Mouse (Mus musculus): ENCODE measurements around the gene Nipal1. TPM values are rescaled to one million over a fixed set of nuclear protein-coding genes. Genes with fewer than 3 reads are reported as not detected.
A peak's percentile ranks its signal among the peaks of the same experiment; 100 is the strongest.

The Nipal1 gene
- polyA plus RNA-seq, 2 experiments, result 1.7 to 10.0 TPM

DNA sequence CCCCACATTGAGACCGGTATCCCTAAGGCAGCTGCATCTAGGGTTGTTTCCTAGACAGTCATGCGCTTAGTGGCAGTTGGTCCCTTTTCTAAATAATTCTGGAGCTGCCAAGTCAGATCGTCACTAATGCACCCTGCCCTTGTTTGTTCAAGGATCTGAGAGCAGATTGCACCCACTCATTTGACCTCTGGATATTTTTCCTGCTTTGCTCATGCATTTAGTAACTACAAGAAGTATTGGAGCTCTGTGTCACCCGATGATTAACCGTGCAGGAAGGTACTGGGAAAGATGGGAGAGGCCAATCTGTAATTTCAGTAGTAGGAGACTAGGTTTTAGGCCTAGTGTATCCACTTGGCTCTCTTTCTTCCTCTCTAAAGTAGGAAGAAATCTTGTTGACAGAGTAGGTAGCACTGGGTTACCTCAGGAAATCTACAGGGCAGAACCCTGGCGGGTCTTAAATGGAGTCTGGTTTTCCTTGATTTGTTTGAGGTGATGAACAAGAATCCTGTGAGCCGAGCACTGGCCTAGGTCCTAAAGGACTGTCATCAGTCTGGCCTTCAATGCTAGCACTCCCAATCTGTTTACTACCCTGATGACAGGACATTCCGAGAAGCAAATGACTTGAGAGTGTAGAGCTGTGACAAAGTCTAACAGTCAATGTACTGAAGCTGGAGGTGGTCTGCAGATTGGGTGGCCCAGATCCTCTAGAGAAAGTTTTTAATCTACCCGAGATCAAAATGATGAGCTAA is 1.6 kb downstream of the Nipal1 start:
- ATAC-seq (ENCODE audit: insufficient read depth) (peak; percentile 22; the same call in 1 of the 2 replicates), DNase-seq (ENCODE audit: low read depth in 3 of 3, low spot score in 3 of 3) (no peak)
- Histone ChIP-seq H3K27ac (no peak overlapping the region), H3K4me1 (replicated peaks; ENCODE audit: control insufficient read depth in 2 of 2, insufficient read depth in 2 of 2, low read length in 1 of 2) (peaks cover 0 to 5% of the 10 kb centered on the region in 2 experiments; a peak in 1 of 4 replicates), H3K9ac (replicated peaks) (no peak overlapping the region), H3K4me2 (ENCODE audit: low read depth) (peak overlapping the region; percentile 60), H3K9me3 (ENCODE audit: control insufficient read depth, low read length) (no peaks in the 10 kb centered on the region), H3K27me3 (ENCODE audit: control insufficient read depth, insufficient read depth, low read length) (peaks cover 2% of the 10 kb centered on the region; the same call in 1 of the 2 replicates), H3K36me3 (replicated peaks; ENCODE audit: control insufficient read depth, insufficient read depth, low read depth) (no peaks in the 10 kb centered on the region), H3K4me3 (ENCODE audit: insufficient read depth in 1 of 2, low read depth in 2 of 2, low read length in 2 of 2) (no peak overlapping the region)
- 65% methylated on average over 9 of the region's 9 CpGs for WGBS (ENCODE audit: insufficient replicate concordance)
- no peak for TF ChIP-seq CTCF (IDR thresholded peaks at IDR 0.05; ENCODE audit: low read depth)

DNA sequence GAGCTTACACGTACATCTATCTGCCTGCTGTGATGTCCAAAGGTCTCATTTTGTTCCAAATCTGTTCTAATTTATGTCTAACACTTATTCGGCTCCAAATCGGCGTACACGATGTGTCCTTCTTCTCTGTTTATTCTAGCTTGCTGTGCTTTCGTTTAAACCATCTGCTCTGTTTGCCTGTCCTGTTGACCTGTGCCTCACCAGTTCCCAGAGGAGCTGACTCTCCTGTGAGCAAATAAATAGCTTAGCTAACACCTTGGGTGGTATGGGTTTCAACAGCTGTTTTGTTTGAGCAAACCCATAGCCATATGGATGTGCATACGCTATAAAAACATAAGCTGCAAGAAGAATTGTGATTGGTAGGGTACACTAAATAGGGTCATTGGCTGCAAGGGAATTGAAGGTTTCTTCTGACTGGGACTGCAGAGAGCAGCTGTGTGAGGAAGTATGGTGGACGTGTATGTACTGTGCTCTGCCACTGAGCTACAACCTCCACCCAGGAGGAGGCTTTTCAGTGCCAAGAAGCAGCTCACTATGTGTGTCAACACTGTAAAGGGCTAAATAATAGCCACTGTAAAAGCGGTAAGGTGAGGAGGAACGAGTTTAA is 5.6 kb downstream of the Nipal1 start:
- Histone ChIP-seq H3K27ac (no peak overlapping the region), H3K27me3 (ENCODE audit: control insufficient read depth, insufficient read depth, low read length) (peaks cover 2% of the 10 kb centered on the region; the same call in 1 of the 2 replicates), H3K4me3 (ENCODE audit: insufficient read depth in 1 of 2, low read depth in 2 of 2, low read length in 2 of 2) (no peak overlapping the region), H3K9ac (replicated peaks) (no peak overlapping the region), H3K36me3 (replicated peaks; ENCODE audit: control insufficient read depth, insufficient read depth, low read depth) (no peaks in the 10 kb centered on the region), H3K4me1 (replicated peaks; ENCODE audit: control insufficient read depth in 2 of 2, insufficient read depth in 2 of 2, low read length in 1 of 2) (peaks cover 0 to 5% of the 10 kb centered on the region in 2 experiments; a peak in 1 of 4 replicates), H3K9me3 (ENCODE audit: control insufficient read depth, low read length) (no peaks in the 10 kb centered on the region), H3K4me2 (ENCODE audit: low read depth) (no peak overlapping the region)
- WGBS (ENCODE audit: insufficient replicate concordance), result 58% methylated on average over 10 of the region's 10 CpGs
- no peak for TF ChIP-seq EP300 (IDR thresholded peaks at IDR 0.05; ENCODE audit: low read depth)
- TF ChIP-seq CTCF (IDR thresholded peaks at IDR 0.05; ENCODE audit: low read depth), result no peak
- ATAC-seq (ENCODE audit: insufficient read depth) (peak; percentile 58), DNase-seq (ENCODE audit: low read depth in 3 of 3, low spot score in 3 of 3) (no peak)

DNA sequence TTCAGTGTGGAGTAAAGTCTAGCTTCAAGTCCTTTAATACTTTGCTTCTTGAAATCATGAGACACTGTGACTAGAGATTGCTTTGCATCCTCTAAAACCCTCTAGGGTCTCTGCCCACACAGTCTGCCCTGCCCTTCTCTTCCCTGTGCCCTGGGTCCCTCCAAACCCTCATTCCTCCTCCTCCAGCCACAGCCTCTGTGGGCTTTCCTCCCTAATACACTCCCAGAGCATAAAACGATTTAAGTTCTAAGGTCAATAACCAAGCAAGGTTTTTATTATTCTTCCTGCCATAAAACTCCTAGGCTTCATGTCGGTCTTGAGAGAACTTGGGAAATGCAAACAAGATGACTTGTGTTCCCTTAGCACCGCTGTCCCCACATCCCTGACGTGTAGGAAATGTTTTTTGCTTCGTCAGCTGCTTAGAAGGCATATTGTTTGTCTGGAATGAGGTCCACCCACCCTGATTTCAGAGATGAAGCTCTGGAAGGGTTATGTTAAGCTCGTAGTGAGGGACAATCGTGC is 8.7 kb downstream of the Nipal1 start:
- no peak overlapping the region for H3K4me3 ChIP-seq (ENCODE audit: insufficient read depth in 1 of 2, low read depth in 2 of 2, low read length in 2 of 2)
- TF ChIP-seq EP300 (IDR thresholded peaks at IDR 0.05; ENCODE audit: low read depth) (no peak), CTCF (IDR thresholded peaks at IDR 0.05; ENCODE audit: low read depth) (no peak)
- no peak for DNase-seq (ENCODE audit: low read depth in 3 of 3, low spot score in 3 of 3)
- no peak overlapping the region for H3K4me2 ChIP-seq (ENCODE audit: low read depth)
- H3K27me3 ChIP-seq (ENCODE audit: control insufficient read depth, insufficient read depth, low read length), result no peaks in the 10 kb centered on the region
- ATAC-seq (ENCODE audit: insufficient read depth), result no peak
- H3K36me3 ChIP-seq (replicated peaks; ENCODE audit: control insufficient read depth, insufficient read depth, low read depth), result no peaks in the 10 kb centered on the region
- 35% methylated on average over 7 of the region's 7 CpGs for WGBS (ENCODE audit: insufficient replicate concordance)
- no peak overlapping the region for H3K9ac ChIP-seq (replicated peaks)
- peaks cover 0 to 10% of the 10 kb centered on the region in 2 experiments; a peak in 3 of 4 replicates for H3K4me1 ChIP-seq (replicated peaks; ENCODE audit: control insufficient read depth in 2 of 2, insufficient read depth in 2 of 2, low read length in 1 of 2)
- no peak overlapping the region for H3K27ac ChIP-seq
- H3K9me3 ChIP-seq (ENCODE audit: control insufficient read depth, low read length), result no peaks in the 10 kb centered on the region

DNA sequence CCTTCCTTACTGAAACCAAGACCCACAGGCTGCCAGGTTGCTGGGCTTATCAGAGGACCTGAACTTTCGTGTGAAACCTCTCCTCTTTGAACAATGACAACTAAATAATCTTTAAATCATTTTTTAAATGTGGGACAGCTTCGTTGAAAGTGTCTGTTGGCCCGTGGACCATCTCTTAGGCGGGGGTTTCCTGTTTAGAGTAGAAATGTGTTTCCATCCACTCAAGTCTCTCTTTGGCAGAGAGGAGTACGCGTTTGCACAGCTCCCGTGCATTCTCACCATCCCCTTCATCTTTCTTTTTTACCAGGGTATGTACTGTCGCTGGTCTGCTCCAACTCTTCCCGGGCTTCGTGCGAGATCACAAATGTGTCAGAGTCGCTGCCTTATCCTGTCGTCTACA is 10.8 kb downstream of the Nipal1 start:
- Histone ChIP-seq H3K9me3 (ENCODE audit: control insufficient read depth, low read length) (no peaks in the 10 kb centered on the region), H3K27ac (no peak overlapping the region), H3K4me2 (ENCODE audit: low read depth) (no peak overlapping the region), H3K4me1 (replicated peaks; ENCODE audit: control insufficient read depth in 2 of 2, insufficient read depth in 2 of 2, low read length in 1 of 2) (peaks cover 0 to 11% of the 10 kb centered on the region in 2 experiments; a peak in 3 of 4 replicates), H3K9ac (replicated peaks) (no peak overlapping the region), H3K27me3 (ENCODE audit: control insufficient read depth, insufficient read depth, low read length) (no peaks in the 10 kb centered on the region), H3K36me3 (replicated peaks; ENCODE audit: control insufficient read depth, insufficient read depth, low read depth) (no peaks in the 10 kb centered on the region), H3K4me3 (ENCODE audit: insufficient read depth in 1 of 2, low read depth in 2 of 2, low read length in 2 of 2) (no peak overlapping the region)
- ATAC-seq (ENCODE audit: insufficient read depth) (no peak), DNase-seq (ENCODE audit: low read depth in 3 of 3, low spot score in 3 of 3) (no peak)
- WGBS (ENCODE audit: insufficient replicate concordance), result 69% methylated on average over 13 of the region's 13 CpGs
- TF ChIP-seq CTCF (IDR thresholded peaks at IDR 0.05; ENCODE audit: low read depth) (no peak), EP300 (IDR thresholded peaks at IDR 0.05; ENCODE audit: low read depth) (no peak)

Measured in liver, embryonic 14.5 days (tissue).